Mouse (Mus musculus): ENCODE results near the gene Ncam1.

- no peak for TF ChIP-seq CTCF (IDR thresholded peaks at IDR 0.05)
- no peak for TF ChIP-seq EP300 (IDR thresholded peaks at IDR 0.05; ENCODE audit: insufficient read depth, low read depth, low read length)
- no peak for TF ChIP-seq POLR2A (IDR thresholded peaks at IDR 0.05; ENCODE audit: insufficient read depth, low read depth, low read length)
Observed at GRCm38 (mm10) chr9:49683566-49684273, 115.0 kb downstream of the Ncam1 start.

Measured in heart, adult 2 months (tissue).